8 mouse cellular contexts compared by ENCODE assay signal in the genomic region with DNA sequence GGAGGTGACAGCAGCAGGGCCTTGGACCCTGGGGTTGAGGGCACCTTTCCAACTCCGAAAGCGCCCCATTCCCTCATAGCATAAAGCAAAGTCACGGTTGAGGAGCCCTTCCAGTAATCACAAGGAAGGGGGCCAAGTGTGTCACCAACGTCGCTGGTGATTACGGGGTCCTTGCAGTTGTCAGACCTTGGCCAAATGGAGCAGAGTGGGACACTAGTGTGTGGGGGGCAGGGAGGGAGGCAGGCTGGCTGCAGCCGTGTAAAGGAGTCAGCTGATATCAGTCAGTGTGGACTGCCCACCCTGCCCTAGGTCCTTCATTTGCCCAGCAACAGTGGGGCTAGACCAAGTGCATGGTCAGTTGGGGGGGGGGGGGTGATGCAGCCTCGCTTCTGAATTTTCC. TPM values are rescaled to one million over a fixed set of nuclear protein-coding genes. Genes with fewer than 3 reads are reported as not detected.
DNase-seq lines count a peak whose midpoint lies in the region; ATAC-seq and TF ChIP-seq lines count a peak whose summit lies in the region.

No protein-coding gene starts in this region.

- H3K9me3 ChIP-seq in heart, embryonic 14.5 days (ENCODE audit: control insufficient read depth, low read length), result no peaks in the 10 kb centered on the region
- no peaks in the 10 kb centered on the region for H3K9me3 ChIP-seq in hindbrain, embryonic 10.5 days

- H3K27ac ChIP-seq in heart, embryonic 14.5 days (replicated peaks in 1 of 2; ENCODE audit: control insufficient read depth in 1 of 2, insufficient read depth in 1 of 2, low read depth in 2 of 2, low read length in 2 of 2), result peak overlapping the region; percentile 10 to 99; a peak in 2 of 4 replicates
- H3K27ac ChIP-seq in bone marrow macrophage, adult 2 months (ENCODE audit: insufficient read depth, low read depth, low read length), result no peak overlapping the region
- H3K27ac ChIP-seq in hindbrain, embryonic 10.5 days, result peak overlapping the region; percentile 98

- intact Hi-C loops in heart, postnatal 10 days (cut with DNase I), result loop anchor here (1.0 kb wide), 1 partner anchor 14 kb away; no protein-coding TSS in a partner anchor

- peak overlapping the region; percentile 74 for H3K4me2 ChIP-seq in heart, embryonic 14.5 days (ENCODE audit: low read length)

- DNase-seq in heart, postnatal 10 days, result no peak
- DNase-seq in hindbrain, embryonic 10.5 days (ENCODE audit: low spot score), result no peak
- no peak for DNase-seq in adipocyte (ENCODE audit: low spot score)
- DNase-seq in ovary, postnatal 10 days (ENCODE audit: low spot score), result no peak
- DNase-seq in cerebellum, adult 18-20 months, result no peak

- ATAC-seq in heart, embryonic 14.5 days (ENCODE audit: insufficient number of reproducible peaks, insufficient read depth, low FRiP score, low read depth), result no peak; the same call in 1 of the 2 replicates
- ATAC-seq in megakaryocyte, adult 5-6 weeks (ENCODE audit: poor library complexity, severe bottlenecking), result peak; percentile 0; the same call in 1 of the 2 replicates

- H3K27me3 ChIP-seq in heart, embryonic 14.5 days (ENCODE audit: control insufficient read depth, insufficient read depth, low read length), result no peaks in the 10 kb centered on the region
- H3K27me3 ChIP-seq in hindbrain, embryonic 10.5 days (ENCODE audit: insufficient read depth, poor library complexity, severe bottlenecking), result no peaks in the 10 kb centered on the region

- no peak for TF ChIP-seq POLR2A in bone marrow macrophage, adult 2 months (IDR thresholded peaks at IDR 0.05; ENCODE audit: borderline replicate concordance, low read depth, low read length)

- 26% methylated on average over 7 of the region's 8 CpGs for WGBS in heart, embryonic 14.5 days
- 47% methylated on average over 8 of the region's 8 CpGs for WGBS in hindbrain, embryonic 10.5 days

- TF ChIP-seq CTCF in bone marrow macrophage, adult 2 months (IDR thresholded peaks at IDR 0.05; ENCODE audit: low read depth, low read length), result no peak

- peaks cover 73% of the 10 kb centered on the region for H3K36me3 ChIP-seq in heart, embryonic 14.5 days (ENCODE audit: control insufficient read depth, insufficient read depth, low read length)
- peaks cover 74% of the 10 kb centered on the region for H3K36me3 ChIP-seq in hindbrain, embryonic 10.5 days

- H3K4me1 ChIP-seq in heart, embryonic 14.5 days (ENCODE audit: control insufficient read depth in 2 of 2, insufficient read depth in 2 of 2, low read length in 2 of 2), result peaks cover 18 to 36% of the 10 kb centered on the region in 2 experiments
- peaks cover 37% of the 10 kb centered on the region for H3K4me1 ChIP-seq in bone marrow macrophage, adult 2 months (ENCODE audit: control insufficient read depth, insufficient read depth, low read length)
- peaks cover 52% of the 10 kb centered on the region for H3K4me1 ChIP-seq in hindbrain, embryonic 10.5 days (replicated peaks)

- peak overlapping the region; percentile 59 to 90 for H3K4me3 ChIP-seq in heart, embryonic 14.5 days (ENCODE audit: control insufficient read depth in 1 of 2, insufficient read depth in 1 of 2, low read depth in 1 of 2, low read length in 2 of 2)
- H3K4me3 ChIP-seq in bone marrow macrophage, adult 2 months (ENCODE audit: insufficient read depth, low read length), result peak overlapping the region; percentile 18; the same call in 1 of the 2 replicates
- peak overlapping the region; percentile 92 for H3K4me3 ChIP-seq in hindbrain, embryonic 10.5 days

- H3K9ac ChIP-seq in heart, embryonic 14.5 days (ENCODE audit: low read length), result no peak overlapping the region

RNA-seq across cellular contexts. Expression of a gene that starts 0.4 kb away (rescaled TPM):
- polyA plus RNA-seq in heart, embryonic 14.5 days (2014; fragmentation: Nextera tagmentation; extraction: Ambion mirVana), result 1,486 and 1,545 TPM in 2 replicates
- 100 to 1,000 TPM; 870 to 877 TPM for total RNA-seq in heart, postnatal 10 days (2021)
- 224 and 232 TPM in 2 replicates for polyA plus RNA-seq in bone marrow macrophage, adult 2 months (2012; ENCODE audit: insufficient read depth, insufficient read length, missing spikeins)
- 794 and 931 TPM in 2 replicates for polyA plus RNA-seq in hindbrain, embryonic 10.5 days (2016; fragmentation: Nextera tagmentation; extraction: Ambion mirVana)
- 134 and 144 TPM in 2 replicates for total RNA-seq in megakaryocyte, adult 5-6 weeks (2015)
- 93.8 and 113 TPM in 2 replicates for total RNA-seq in megakaryocyte, adult 5-6 weeks (2017)

RNA-seq across cellular contexts. Expression of a gene that starts 6.0 kb away (rescaled TPM):
- 4.0 and 5.7 TPM in 2 replicates for polyA plus RNA-seq in heart, embryonic 14.5 days (2014; fragmentation: Nextera tagmentation; extraction: Ambion mirVana)
- total RNA-seq in heart, postnatal 10 days (2021), result 1 to 10 TPM; 3.1 TPM
- polyA plus RNA-seq in bone marrow macrophage, adult 2 months (2012; ENCODE audit: insufficient read depth, insufficient read length, missing spikeins), result 31.4 and 43.6 TPM in 2 replicates
- polyA plus RNA-seq in hindbrain, embryonic 10.5 days (2016; fragmentation: Nextera tagmentation; extraction: Ambion mirVana), result 8.3 and 8.7 TPM in 2 replicates
- 5.1 and 8.0 TPM in 2 replicates for total RNA-seq in megakaryocyte, adult 5-6 weeks (2015)
- 10.3 and 14.0 TPM in 2 replicates for total RNA-seq in megakaryocyte, adult 5-6 weeks (2017)

RNA-seq across cellular contexts. Expression of a gene that starts 14.8 kb away (rescaled TPM):
- polyA plus RNA-seq in heart, embryonic 14.5 days (2014; fragmentation: Nextera tagmentation; extraction: Ambion mirVana), result 78.9 and 85.9 TPM in 2 replicates
- total RNA-seq in heart, postnatal 10 days (2021), result 10 to 100 TPM; 87.5 to 87.9 TPM
- polyA plus RNA-seq in bone marrow macrophage, adult 2 months (2012; ENCODE audit: insufficient read depth, insufficient read length, missing spikeins), result 62.3 and 65.0 TPM in 2 replicates
- polyA plus RNA-seq in hindbrain, embryonic 10.5 days (2016; fragmentation: Nextera tagmentation; extraction: Ambion mirVana), result 206 and 211 TPM in 2 replicates
- 31.8 and 32.7 TPM in 2 replicates for total RNA-seq in megakaryocyte, adult 5-6 weeks (2015)
- total RNA-seq in megakaryocyte, adult 5-6 weeks (2017), result 56.3 and 58.5 TPM in 2 replicates

RNA-seq across cellular contexts. Expression of a gene that starts 14.9 kb away (rescaled TPM):
- 126 and 139 TPM in 2 replicates for polyA plus RNA-seq in heart, embryonic 14.5 days (2014; fragmentation: Nextera tagmentation; extraction: Ambion mirVana)
- 10 to 100 TPM; 19.1 to 23.2 TPM for total RNA-seq in heart, postnatal 10 days (2021)
- 70.1 and 76.5 TPM in 2 replicates for polyA plus RNA-seq in bone marrow macrophage, adult 2 months (2012; ENCODE audit: insufficient read depth, insufficient read length, missing spikeins)
- 232 and 255 TPM in 2 replicates for polyA plus RNA-seq in hindbrain, embryonic 10.5 days (2016; fragmentation: Nextera tagmentation; extraction: Ambion mirVana)
- total RNA-seq in megakaryocyte, adult 5-6 weeks (2015), result 160 and 180 TPM in 2 replicates
- total RNA-seq in megakaryocyte, adult 5-6 weeks (2017), result 168 and 185 TPM in 2 replicates

RNA-seq across cellular contexts. Expression of a gene that starts 25.6 kb away (rescaled TPM):
- polyA plus RNA-seq in heart, embryonic 14.5 days (2014; fragmentation: Nextera tagmentation; extraction: Ambion mirVana), result 6.7 and 7.5 TPM in 2 replicates
- total RNA-seq in heart, postnatal 10 days (2021), result 1 to 10 TPM; 3.9 to 4.4 TPM
- not detected in 2 replicates for polyA plus RNA-seq in bone marrow macrophage, adult 2 months (2012; ENCODE audit: insufficient read depth, insufficient read length, missing spikeins)
- polyA plus RNA-seq in hindbrain, embryonic 10.5 days (2016; fragmentation: Nextera tagmentation; extraction: Ambion mirVana), result 0.44 and 0.76 TPM in 2 replicates
- total RNA-seq in megakaryocyte, adult 5-6 weeks (2015), result not detected in 2 replicates
- not detected in 2 replicates for total RNA-seq in megakaryocyte, adult 5-6 weeks (2017)

Comparison
In these comparisons a context has a peak if more than half of its experiments do, and no peak if none do; other contexts are left out.
1. H3K4me3 ChIP-seq: peak in every context shown above with its lines; median percentile 92 in hindbrain, embryonic 10.5 days; 74 in heart, embryonic 14.5 days; 18 in bone marrow macrophage, adult 2 months.